Mouse (Mus musculus) embryo, embryonic 10.5 days (tissue): ENCODE measurements at regions not wholly inside any gene's neighbourhood (a gene's known extent, or its start where the extent isn't known, plus 50 kb on each side); places are given as distances from the start of the nearest gene placed in this dataset.

Experiments used
- DNase-seq: peaks from one replicate; pipeline ENCODE4 v3.0.0-alpha.2; 2015; ENCODE audit warnings: low spot score

GRCm38 (mm10) chr5:116350761-116351160 lies 62.0 kb upstream of the Ccdc60 start:
- no peak for DNase-seq

GRCm38 (mm10) chr5:116342203-116342928 lies 53.6 kb upstream of the Ccdc60 start:
- peak; percentile 29 for DNase-seq

- DNase-seq: no peak
These were observed 50.7 kb upstream of the Ccdc60 start for GRCm38 (mm10) chr5:116339501-116339900.
